Mouse (Mus musculus) heart, adult 18-20 months (tissue): ENCODE data around the gene Coq7. TPM values are rescaled to one million over a fixed set of nuclear protein-coding genes. Genes with fewer than 3 reads are reported as not detected.
A peak's percentile ranks its signal among the peaks of the same experiment; 100 is the strongest.

Experiments
- DNase-seq, 2 experiments: peaks; one replicate each; pipeline ENCODE4 v3.0.0; 2021 to 2022; ENCODE audit warnings: mixed read lengths in 1 of 2
- long read RNA-seq, 2 experiments: library from polyadenylated mRNA; stranded (forward); transcript quantifications; one replicate each; pipeline ENCODE4 v2.0.0; 2021
- total RNA-seq, 2 experiments: library from RNA; stranded (reverse); gene quantifications; 2 replicates each; pipeline ENCODE4 v1.2.3; 2021

Gene Coq7
- total RNA-seq, result 100 to 1,000 TPM; 120 to 126 TPM
- long read RNA-seq, experiment 1, transcript Coq7-204 (1 exons, 2,733 nt), result minor isoform, 5 of 205 reads
- long read RNA-seq, experiment 1, transcript Coq7-201 (6 exons, 914 nt), result major isoform, 196 of 205 reads
- long read RNA-seq, experiment 1, partial matches to known transcripts, result 1 of 205 reads
- long read RNA-seq, experiment 1, other reads (novel, unspliced or antisense), result 3 of 205 reads
- long read RNA-seq, experiment 2, transcript Coq7-201 (6 exons, 914 nt), result major isoform, 125 of 132 reads
- long read RNA-seq, experiment 2, partial matches to known transcripts, result 4 of 132 reads
- long read RNA-seq, experiment 2, other reads (novel, unspliced or antisense), result 1 of 132 reads

- DNase-seq, result peak; percentile 97 to 98
These were observed at the start of gene Coq7 for GRCm38 (mm10) chr7:118533178-118533578. Gene Coq7, minus strand, starts transcription at chr7:118533356.

- DNase-seq, result no peak
These were observed 46.8 kb upstream of the Coq7 start for GRCm38 (mm10) chr7:118579938-118580337.

GRCm38 (mm10) chr7:118578269-118578668, 45.1 kb upstream of the Coq7 start:
- DNase-seq, result no peak

- DNase-seq, result no peak
These were observed 38.9 kb upstream of the Coq7 start for GRCm38 (mm10) chr7:118572039-118572438.

GRCm38 (mm10) chr7:118571350-118571749, 38.2 kb upstream of the Coq7 start:
- DNase-seq, result no peak

GRCm38 (mm10) chr7:118569121-118569543, 36.0 kb upstream of the Coq7 start:
- no peak for DNase-seq

- DNase-seq, result no peak
These were observed 21.1 kb upstream of the Coq7 start for GRCm38 (mm10) chr7:118554290-118554689.

GRCm38 (mm10) chr7:118553881-118554280, 20.7 kb upstream of the Coq7 start:
- DNase-seq, result no peak

GRCm38 (mm10) chr7:118547451-118547850, 14.3 kb upstream of the Coq7 start:
- no peak for DNase-seq

GRCm38 (mm10) chr7:118544128-118544527, 11.0 kb upstream of the Coq7 start:
- no peak for DNase-seq

GRCm38 (mm10) chr7:118535076-118535475, 1.9 kb upstream of the Coq7 start:
- DNase-seq, result no peak

GRCm38 (mm10) chr7:118534326-118534725, 1.2 kb upstream of the Coq7 start:
- no peak for DNase-seq

GRCm38 (mm10) chr7:118532519-118533177, 508 bp downstream of the Coq7 start:
- peak; percentile 97 to 99 for DNase-seq

GRCm38 (mm10) chr7:118526967-118527366, 6.2 kb downstream of the Coq7 start:
- no peak for DNase-seq

- no peak for DNase-seq
These were observed 11.1 kb downstream of the Coq7 start for GRCm38 (mm10) chr7:118522077-118522476.

- DNase-seq, result no peak
These were observed 13.5 kb downstream of the Coq7 start for GRCm38 (mm10) chr7:118519661-118520060.

GRCm38 (mm10) chr7:118518687-118519086, 14.5 kb downstream of the Coq7 start:
- peak; percentile 76 to 91 for DNase-seq

- peak in 1 of 2 experiments; percentile 16 for DNase-seq
These were observed 15.3 kb downstream of the Coq7 start for GRCm38 (mm10) chr7:118517819-118518218.

GRCm38 (mm10) chr7:118508556-118508955, 24.6 kb downstream of the Coq7 start:
- DNase-seq, result peak in 1 of 2 experiments; percentile 27

- peak in 1 of 2 experiments; percentile 47 for DNase-seq
These were observed 29.3 kb downstream of the Coq7 start for GRCm38 (mm10) chr7:118503844-118504243.

- DNase-seq, result no peak
These were observed 30.8 kb downstream of the Coq7 start for GRCm38 (mm10) chr7:118502333-118502732.

- DNase-seq, result no peak
These were observed 33.2 kb downstream of the Coq7 start for GRCm38 (mm10) chr7:118499784-118500435.
